Comparison of ENCODE assay signal across 14 mouse cellular contexts in genomic region chr11:119339179-119339578, GRCm38 (mm10). TPM values are rescaled to one million over a fixed set of nuclear protein-coding genes. Genes with fewer than 3 reads are reported as not detected.
DNase-seq lines count a peak whose midpoint lies in the region; ATAC-seq and TF ChIP-seq lines count a peak whose summit lies in the region.
"Had no signal": no experiment of that assay in that cellular context is flagged by ENCODE, and none has a peak within 500 bp of the region (broad histone marks: within the 10 kb centered on the region; RNA-seq: fewer than 3 reads in every experiment).

No protein-coding gene starts in this region.

- H3K4me3 ChIP-seq in hindbrain, embryonic 10.5 days, result no peak overlapping the region
- no peak overlapping the region for H3K4me3 ChIP-seq in hindbrain, embryonic 14.5 days (replicated peaks; ENCODE audit: low read length)
- H3K4me3 ChIP-seq in midbrain, postnatal 0 days (ENCODE audit: low read depth, low read length), result no peak overlapping the region
- no peak overlapping the region for H3K4me3 ChIP-seq in midbrain, embryonic 14.5 days (replicated peaks; ENCODE audit: low read depth, low read length)
- H3K4me3 ChIP-seq: erythroblast, embryonic 14.5 days; layer of hippocampus, adult 2 months; left cerebral cortex, adult 2 months had no signal

- peaks cover 14% of the 10 kb centered on the region for H3K4me1 ChIP-seq in hindbrain, embryonic 10.5 days (replicated peaks)
- H3K4me1 ChIP-seq in hindbrain, embryonic 14.5 days (replicated peaks; ENCODE audit: control insufficient read depth, insufficient read depth, low read length), result no peaks in the 10 kb centered on the region
- no peaks in the 10 kb centered on the region for H3K4me1 ChIP-seq in midbrain, postnatal 0 days (ENCODE audit: insufficient read depth, low read length)
- no peaks in the 10 kb centered on the region for H3K4me1 ChIP-seq in midbrain, embryonic 14.5 days (ENCODE audit: control insufficient read depth, insufficient read depth, low read length)

- H3K4me2 ChIP-seq in hindbrain, embryonic 14.5 days (replicated peaks), result no peak overlapping the region
- no peak overlapping the region for H3K4me2 ChIP-seq in midbrain, postnatal 0 days (ENCODE audit: low read depth, low read length, poor library complexity, severe bottlenecking)
- H3K4me2 ChIP-seq in midbrain, embryonic 14.5 days (ENCODE audit: low read length), result no peak overlapping the region

- H3K27ac ChIP-seq in hindbrain, embryonic 10.5 days, result 0 out of 2 replicates have a peak overlapping the region, but pooled peaks have one; percentile 2
- H3K27ac ChIP-seq in hindbrain, embryonic 14.5 days, result no peak overlapping the region
- H3K27ac ChIP-seq in midbrain, postnatal 0 days (ENCODE audit: low read depth, low read length), result no peak overlapping the region
- no peak overlapping the region for H3K27ac ChIP-seq in midbrain, embryonic 14.5 days (replicated peaks; ENCODE audit: low read depth, low read length)
- H3K27ac ChIP-seq: layer of hippocampus, adult 2 months; left cerebral cortex, adult 2 months; liver, embryonic 14.5 days had no signal

- WGBS in hindbrain, embryonic 10.5 days, result 52% methylated on average over 5 of the region's 5 CpGs
- 48% methylated on average over 5 of the region's 5 CpGs for WGBS in hindbrain, embryonic 14.5 days
- 47% methylated on average over 5 of the region's 5 CpGs for WGBS in midbrain, postnatal 0 days
- 52% methylated on average over 5 of the region's 5 CpGs for WGBS in midbrain, embryonic 14.5 days

- no peaks in the 10 kb centered on the region for H3K36me3 ChIP-seq in hindbrain, embryonic 10.5 days
- H3K36me3 ChIP-seq in hindbrain, embryonic 14.5 days (replicated peaks; ENCODE audit: control insufficient read depth, insufficient read depth), result no peaks in the 10 kb centered on the region
- no peaks in the 10 kb centered on the region for H3K36me3 ChIP-seq in midbrain, postnatal 0 days (ENCODE audit: insufficient read depth, low read length)
- no peaks in the 10 kb centered on the region for H3K36me3 ChIP-seq in midbrain, embryonic 14.5 days (ENCODE audit: control insufficient read depth, insufficient read depth, low read length)

- H3K9me3 ChIP-seq in hindbrain, embryonic 10.5 days, result no peaks in the 10 kb centered on the region
- no peaks in the 10 kb centered on the region for H3K9me3 ChIP-seq in hindbrain, embryonic 14.5 days (ENCODE audit: control insufficient read depth, low read length)
- H3K9me3 ChIP-seq in midbrain, postnatal 0 days (ENCODE audit: low read length), result no peaks in the 10 kb centered on the region
- no peaks in the 10 kb centered on the region for H3K9me3 ChIP-seq in midbrain, embryonic 14.5 days (ENCODE audit: control insufficient read depth, low read length)

- no peak overlapping the region for H3K9ac ChIP-seq in hindbrain, embryonic 14.5 days
- H3K9ac ChIP-seq in midbrain, postnatal 0 days (replicated peaks; ENCODE audit: low read length, poor library complexity, severe bottlenecking), result no peak overlapping the region
- no peak overlapping the region; the same call in 1 of the 2 replicates for H3K9ac ChIP-seq in midbrain, embryonic 14.5 days (replicated peaks; ENCODE audit: low read length)
- H3K9ac ChIP-seq: forebrain, postnatal 0 days; liver, embryonic 14.5 days had no signal

- H3K27me3 ChIP-seq in hindbrain, embryonic 10.5 days (ENCODE audit: insufficient read depth, poor library complexity, severe bottlenecking), result 0 out of 2 replicates have a peak, but pooled peaks cover 4% of the 10 kb centered on the region
- H3K27me3 ChIP-seq in hindbrain, embryonic 14.5 days (ENCODE audit: control insufficient read depth, insufficient read depth, low read length), result no peaks in the 10 kb centered on the region
- no peaks in the 10 kb centered on the region; the same call in 1 of the 2 replicates for H3K27me3 ChIP-seq in midbrain, postnatal 0 days (ENCODE audit: insufficient read depth, low read length)
- H3K27me3 ChIP-seq in midbrain, embryonic 14.5 days (ENCODE audit: control insufficient read depth, insufficient read depth, low read length), result no peaks in the 10 kb centered on the region

- no peak for TF ChIP-seq CTCF in midbrain, postnatal 0 days (IDR thresholded peaks at IDR 0.05)

- ATAC-seq in hindbrain, embryonic 14.5 days (ENCODE audit: low FRiP score), result no peak
- ATAC-seq in midbrain, postnatal 0 days (ENCODE audit: low FRiP score), result 0 out of 2 replicates have a peak, but pooled peaks have one; percentile 34
- no peak for ATAC-seq in midbrain, embryonic 14.5 days (ENCODE audit: low FRiP score, low TSS enrichment)

- intact Hi-C loops in gastrocnemius, postnatal 36 days (cut with DNase I), result loop anchor here (2.0 kb wide), 1 partner anchor 24 kb away; no protein-coding TSS in a partner anchor

- DNase-seq in adrenal gland, postnatal 25 days, result peak; percentile 36
- DNase-seq in adrenal gland, adult 2 months, result no peak
- DNase-seq in hindbrain, embryonic 10.5 days (ENCODE audit: low spot score), result no peak
- no peak for DNase-seq in hindbrain, embryonic 14.5 days (ENCODE audit: low spot score)
- DNase-seq in midbrain, postnatal 0 days (ENCODE audit: low spot score), result no peak
- no peak for DNase-seq in midbrain, embryonic 14.5 days
- DNase-seq in gastrocnemius, postnatal 36 days, result no peak

RNA-seq across cellular contexts. Expression of gene Sgsh, which starts 16.2 kb away (rescaled TPM):
- 21.6 and 26.9 TPM in 2 replicates for total RNA-seq in adrenal gland, postnatal 25 days (2021)
- 10 to 100 TPM; 19.6 to 22.4 TPM for total RNA-seq in adrenal gland, adult 2 months (2021)
- 74.4 and 92.1 TPM in 2 replicates for polyA plus RNA-seq in adrenal gland, adult 2 months (2012; rRNA removed)
- 6.8 and 7.1 TPM in 2 replicates for polyA plus RNA-seq in hindbrain, embryonic 10.5 days (2016; fragmentation: Nextera tagmentation; extraction: Ambion mirVana)
- 3.4 and 5.1 TPM in 2 replicates for polyA plus RNA-seq in hindbrain, embryonic 14.5 days (2014; fragmentation: Nextera tagmentation; extraction: Ambion mirVana)
- 5.4 and 7.3 TPM in 2 replicates for total RNA-seq in midbrain, postnatal 0 days (2014; rRNA removed)
- polyA plus RNA-seq in midbrain, postnatal 0 days (2015; fragmentation: Nextera tagmentation; extraction: Ambion mirVana), result 5.2 and 5.4 TPM in 2 replicates
- polyA plus RNA-seq in midbrain, embryonic 14.5 days (2014; fragmentation: Nextera tagmentation; extraction: Ambion mirVana), result 5.3 and 6.1 TPM in 2 replicates
- total RNA-seq in gastrocnemius, postnatal 36 days (2021), result 1 to 10 TPM; 2.9 to 3.6 TPM

RNA-seq across cellular contexts. Expression of gene Slc26a11, which starts 16.2 kb away (rescaled TPM):
- 9.5 and 13.1 TPM in 2 replicates for total RNA-seq in adrenal gland, postnatal 25 days (2021)
- total RNA-seq in adrenal gland, adult 2 months (2021), result 1 to 10 TPM; 5.1 to 6.9 TPM
- 22.6 and 26.9 TPM in 2 replicates for polyA plus RNA-seq in adrenal gland, adult 2 months (2012; rRNA removed)
- 6.1 and 7.8 TPM in 2 replicates for polyA plus RNA-seq in hindbrain, embryonic 10.5 days (2016; fragmentation: Nextera tagmentation; extraction: Ambion mirVana)
- 5.0 and 6.0 TPM in 2 replicates for polyA plus RNA-seq in hindbrain, embryonic 14.5 days (2014; fragmentation: Nextera tagmentation; extraction: Ambion mirVana)
- total RNA-seq in midbrain, postnatal 0 days (2014; rRNA removed), result 8.3 and 9.0 TPM in 2 replicates
- 7.0 and 7.6 TPM in 2 replicates for polyA plus RNA-seq in midbrain, postnatal 0 days (2015; fragmentation: Nextera tagmentation; extraction: Ambion mirVana)
- 3.9 and 5.0 TPM in 2 replicates for polyA plus RNA-seq in midbrain, embryonic 14.5 days (2014; fragmentation: Nextera tagmentation; extraction: Ambion mirVana)
- total RNA-seq in gastrocnemius, postnatal 36 days (2021), result 1 to 10 TPM; 3.0 to 3.2 TPM
- polyA plus RNA-seq: erythroblast, embryonic 14.5 days had no signal

RNA-seq across cellular contexts. Expression of gene Card14, which starts 31.6 kb away (rescaled TPM):
- 0.30 and 0.38 TPM in 2 replicates for total RNA-seq in adrenal gland, postnatal 25 days (2021)
- total RNA-seq in adrenal gland, adult 2 months (2021), result 1 to 10 TPM in 1 of 2 experiments, not detected in 1; 1.0 TPM
- 0.55 and 1.3 TPM in 2 replicates for polyA plus RNA-seq in adrenal gland, adult 2 months (2012; rRNA removed)
- polyA plus RNA-seq in hindbrain, embryonic 10.5 days (2016; fragmentation: Nextera tagmentation; extraction: Ambion mirVana), result 0.04 TPM in 1 of 2 replicates, not detected in the other
- 0.16 and 0.18 TPM in 2 replicates for polyA plus RNA-seq in hindbrain, embryonic 14.5 days (2014; fragmentation: Nextera tagmentation; extraction: Ambion mirVana)
- 0.77 and 1.8 TPM in 2 replicates for total RNA-seq in midbrain, postnatal 0 days (2014; rRNA removed)
- 0.59 and 0.67 TPM in 2 replicates for polyA plus RNA-seq in midbrain, postnatal 0 days (2015; fragmentation: Nextera tagmentation; extraction: Ambion mirVana)
- polyA plus RNA-seq in midbrain, embryonic 14.5 days (2014; fragmentation: Nextera tagmentation; extraction: Ambion mirVana), result 0.11 and 0.16 TPM in 2 replicates
- under 1 TPM; 0.31 to 0.62 TPM for total RNA-seq in gastrocnemius, postnatal 36 days (2021)
- total RNA-seq: granulocyte monocyte progenitor cell, adult 5-6 weeks had no signal
- polyA plus RNA-seq: inflammation-experienced regulatory T-cells, adult 6 months had no signal

RNA-seq across cellular contexts. Expression of gene Eif4a3, which starts 39.3 kb away (rescaled TPM):
- total RNA-seq in adrenal gland, postnatal 25 days (2021), result 121 and 129 TPM in 2 replicates
- total RNA-seq in adrenal gland, adult 2 months (2021), result 100 to 1,000 TPM; 117 to 126 TPM
- polyA plus RNA-seq in adrenal gland, adult 2 months (2012; rRNA removed), result 38.7 and 44.4 TPM in 2 replicates
- 458 and 477 TPM in 2 replicates for polyA plus RNA-seq in hindbrain, embryonic 10.5 days (2016; fragmentation: Nextera tagmentation; extraction: Ambion mirVana)
- 223 and 243 TPM in 2 replicates for polyA plus RNA-seq in hindbrain, embryonic 14.5 days (2014; fragmentation: Nextera tagmentation; extraction: Ambion mirVana)
- total RNA-seq in midbrain, postnatal 0 days (2014; rRNA removed), result 132 and 169 TPM in 2 replicates
- polyA plus RNA-seq in midbrain, postnatal 0 days (2015; fragmentation: Nextera tagmentation; extraction: Ambion mirVana), result 229 and 237 TPM in 2 replicates
- 257 and 264 TPM in 2 replicates for polyA plus RNA-seq in midbrain, embryonic 14.5 days (2014; fragmentation: Nextera tagmentation; extraction: Ambion mirVana)
- total RNA-seq in gastrocnemius, postnatal 36 days (2021), result 10 to 100 TPM; 30.0 to 35.2 TPM

RNA-seq across cellular contexts. Expression of gene Rnf213, which starts 53.7 kb away (rescaled TPM):
- total RNA-seq in adrenal gland, postnatal 25 days (2021), result 36.8 and 46.2 TPM in 2 replicates
- 10 to 100 TPM; 20.8 to 27.3 TPM for total RNA-seq in adrenal gland, adult 2 months (2021)
- polyA plus RNA-seq in adrenal gland, adult 2 months (2012; rRNA removed), result 11.4 and 12.5 TPM in 2 replicates
- polyA plus RNA-seq in hindbrain, embryonic 10.5 days (2016; fragmentation: Nextera tagmentation; extraction: Ambion mirVana), result 1.5 and 1.8 TPM in 2 replicates
- 1.5 and 2.2 TPM in 2 replicates for polyA plus RNA-seq in hindbrain, embryonic 14.5 days (2014; fragmentation: Nextera tagmentation; extraction: Ambion mirVana)
- total RNA-seq in midbrain, postnatal 0 days (2014; rRNA removed), result 6.9 and 9.0 TPM in 2 replicates
- 0.64 and 0.74 TPM in 2 replicates for polyA plus RNA-seq in midbrain, postnatal 0 days (2015; fragmentation: Nextera tagmentation; extraction: Ambion mirVana)
- polyA plus RNA-seq in midbrain, embryonic 14.5 days (2014; fragmentation: Nextera tagmentation; extraction: Ambion mirVana), result 0.72 and 3.2 TPM in 2 replicates
- 1 to 10 TPM; 4.6 to 4.9 TPM for total RNA-seq in gastrocnemius, postnatal 36 days (2021)
